Mouse (Mus musculus): ENCODE results near the gene Grik4.

GRCm38 (mm10) chr9:42648051-42648450 lies 296.2 kb downstream of the Grik4 start:
- no peak for TF ChIP-seq CTCF (conservative IDR thresholded peaks at IDR 0.05; ENCODE audit: low read length)
- no peak for TF ChIP-seq POU5F1 (IDR thresholded peaks at IDR 0.05; ENCODE audit: borderline replicate concordance, low read length)
- TF ChIP-seq NANOG (IDR thresholded peaks at IDR 0.05; ENCODE audit: borderline replicate concordance, low read length): no peak

Measured in E14TG2a.4 (cell line).